Mouse (Mus musculus) midbrain, postnatal 0 days (tissue): ENCODE data around the gene Camsap1. TPM values are rescaled to one million over a fixed set of nuclear protein-coding genes. Genes with fewer than 3 reads are reported as not detected.

Source experiments
- ATAC-seq: fragments of 200-750 bp; cut with Nextera tagmentation; 2 replicates; pipeline ENCODE4 v1.8.0; 2017; ENCODE audit warnings: moderate number of reproducible peaks, mild to moderate bottlenecking, moderate TSS enrichment, moderate library complexity; ENCODE audit not compliant: low FRiP score
- DNase-seq: peaks from one replicate; pipeline ENCODE4 v3.0.0-alpha.2; 2015; ENCODE audit warnings: low spot score
- H3K27ac ChIP-seq: fragments of 300-500 bp; sonication (generic); 2 replicates; pipeline ENCODE4 v1.5.1; 2014; ENCODE audit warnings: low read depth, mild to moderate bottlenecking, low read length, mixed read lengths
- H3K27me3 ChIP-seq: fragments of 300-500 bp; sonication (generic); 2 replicates; pipeline ENCODE4 v1.6.1; 2014; ENCODE audit warnings: low read length, control low read depth, mixed read lengths; ENCODE audit not compliant: insufficient read depth
- H3K36me3 ChIP-seq: fragments of 300-500 bp; sonication (generic); 2 replicates; pipeline ENCODE4 v1.6.1; 2014; ENCODE audit warnings: low read length, control low read depth, mixed read lengths; ENCODE audit not compliant: insufficient read depth
- H3K4me1 ChIP-seq: fragments of 300-500 bp; sonication (generic); 2 replicates; pipeline ENCODE4 v1.6.1; 2014; ENCODE audit warnings: mild to moderate bottlenecking, control low read depth, antibody characterized with exemption, low read length, mixed read lengths; ENCODE audit not compliant: insufficient read depth
- H3K4me2 ChIP-seq: fragments of 300-500 bp; sonication (generic); 2 replicates; pipeline ENCODE4 v1.6.1; 2014; ENCODE audit warnings: low read depth, mild to moderate bottlenecking, low read length, mixed read lengths; ENCODE audit not compliant: poor library complexity, severe bottlenecking
- H3K4me3 ChIP-seq: fragments of 300-500 bp; sonication (generic); 2 replicates; pipeline ENCODE4 v1.5.1; 2014; ENCODE audit warnings: low read depth, mild to moderate bottlenecking, low read length, moderate library complexity
- H3K9ac ChIP-seq: fragments of 300-500 bp; sonication (generic); replicated peaks from 2 replicates; pipeline ENCODE4 v1.6.1; 2014; ENCODE audit warnings: mild to moderate bottlenecking, low read length, moderate library complexity, mixed read lengths; ENCODE audit not compliant: poor library complexity, severe bottlenecking
- H3K9me3 ChIP-seq: fragments of 300-500 bp; sonication (generic); 2 replicates; pipeline ENCODE4 v1.6.1; 2016; ENCODE audit warnings: low read length, control low read depth
- CTCF ChIP-seq: IDR thresholded peaks from 2 replicates; pipeline ENCODE4 v1.5.1; 2016; ENCODE audit warnings: antibody characterized with exemption, mild to moderate bottlenecking
- WGBS: fragments of 180-500 bp; shearing (Covaris S2); extraction: QIAGEN DNeasy Blood & Tissue Kit; methylation state at CpG from one replicate; pipeline ENCODE4 v1.1.7; 2014; 5-methylcytosine and 5-hydroxymethylcytosine counted together
- polyA plus RNA-seq: library from polyadenylated mRNA; unstranded; fragments of >200 nt; fragmentation: Nextera tagmentation; extraction: Ambion mirVana; gene quantifications from 2 replicates; pipeline ENCODE4 v1.2.1, GENCODE M21; 2015
- total RNA-seq: library from RNA; depleted of rRNA; stranded (reverse); fragments of >200 nt; gene quantifications from 2 replicates; pipeline ENCODE4 v1.2.3, GENCODE M21; 2014; rRNA removed

Gene Camsap1
- total RNA-seq (141 and 157 TPM in 2 replicates), polyA plus RNA-seq (57.5 and 61.3 TPM in 2 replicates)

- under 1% methylated on average over 38 of the region's 64 CpGs for WGBS
- peaks cover 24% of the 10 kb centered on the region; the same call in 1 of the 2 replicates for H3K4me1 ChIP-seq
- H3K36me3 ChIP-seq: no peaks in the 10 kb centered on the region
- no peaks in the 10 kb centered on the region for H3K9me3 ChIP-seq
- no peaks in the 10 kb centered on the region for H3K27me3 ChIP-seq
- H3K4me2 ChIP-seq: peak within 1 kb of the TSS; percentile 78
- DNase-seq: peak; percentile 100
- H3K9ac ChIP-seq: peak within 1 kb of the TSS; percentile 94
- peak; percentile 98 for ATAC-seq
- H3K27ac ChIP-seq: peak within 1 kb of the TSS; percentile 94
- H3K4me3 ChIP-seq: peak within 1 kb of the TSS; percentile 96
- no peak for TF ChIP-seq CTCF
Measured at GRCm38 (mm10) chr2:25983159-25983907, at the start of gene Camsap1. Gene Camsap1 (minus strand): TSS chr2:25983282.

GRCm38 (mm10) chr2:26030288-26030687 is 47.2 kb upstream of the Camsap1 start:
- DNase-seq: no peak
- no peak for ATAC-seq
- Histone ChIP-seq H3K9me3 (no peaks in the 10 kb centered on the region), H3K27me3 (no peaks in the 10 kb centered on the region), H3K27ac (no peak overlapping the region), H3K4me2 (no peak overlapping the region), H3K9ac (no peak overlapping the region), H3K36me3 (no peaks in the 10 kb centered on the region), H3K4me3 (no peak overlapping the region), H3K4me1 (no peaks in the 10 kb centered on the region)
- TF ChIP-seq CTCF: peak; percentile 43
- WGBS: 56% methylated on average over 3 of the region's 3 CpGs

GRCm38 (mm10) chr2:26024138-26025075 is 41.3 kb upstream of the Camsap1 start:
- H3K36me3 ChIP-seq: no peaks in the 10 kb centered on the region
- DNase-seq (peak; percentile 73), ATAC-seq (no peak)
- no peaks in the 10 kb centered on the region for H3K27me3 ChIP-seq
- H3K9me3 ChIP-seq: no peaks in the 10 kb centered on the region
- peak; percentile 98 for TF ChIP-seq CTCF
- no peak overlapping the region for H3K9ac ChIP-seq
- H3K4me1 ChIP-seq: peaks cover 10% of the 10 kb centered on the region; the same call in 1 of the 2 replicates
- no peak overlapping the region for H3K27ac ChIP-seq
- 32% methylated on average over 4 of the region's 4 CpGs for WGBS
- no peak overlapping the region for H3K4me2 ChIP-seq
- H3K4me3 ChIP-seq: no peak overlapping the region

GRCm38 (mm10) chr2:26022626-26023025 is 39.5 kb upstream of the Camsap1 start:
- no peak overlapping the region for H3K9ac ChIP-seq
- no peaks in the 10 kb centered on the region for H3K9me3 ChIP-seq
- H3K4me2 ChIP-seq: no peak overlapping the region
- WGBS: 74% methylated on average over 1 of the region's 1 CpGs
- DNase-seq (no peak), ATAC-seq (no peak)
- no peaks in the 10 kb centered on the region for H3K36me3 ChIP-seq
- H3K4me1 ChIP-seq: peaks cover 10% of the 10 kb centered on the region; the same call in 1 of the 2 replicates
- no peak overlapping the region for H3K27ac ChIP-seq
- no peaks in the 10 kb centered on the region for H3K27me3 ChIP-seq
- no peak overlapping the region for H3K4me3 ChIP-seq
- peak; percentile 19; the same call in 1 of the 2 replicates for TF ChIP-seq CTCF

GRCm38 (mm10) chr2:26022258-26022565 is 39.1 kb upstream of the Camsap1 start:
- ATAC-seq (no peak), DNase-seq (no peak)
- 0 out of 2 replicates have a peak overlapping the region, but pooled peaks have one; percentile 31 for H3K4me2 ChIP-seq
- H3K36me3 ChIP-seq: no peaks in the 10 kb centered on the region
- H3K4me3 ChIP-seq: no peak overlapping the region
- no peaks in the 10 kb centered on the region for H3K27me3 ChIP-seq
- no peak overlapping the region for H3K9ac ChIP-seq
- no peak for TF ChIP-seq CTCF
- peaks cover 10% of the 10 kb centered on the region; the same call in 1 of the 2 replicates for H3K4me1 ChIP-seq
- no peaks in the 10 kb centered on the region for H3K9me3 ChIP-seq
- peak overlapping the region; percentile 59; the same call in 1 of the 2 replicates for H3K27ac ChIP-seq
- 81% methylated on average over 6 of the region's 8 CpGs for WGBS
